18 mouse cellular contexts compared by ENCODE assay signal in genomic region chr14:55883149-55883661, GRCm38 (mm10). TPM values are rescaled to one million over a fixed set of nuclear protein-coding genes. Genes with fewer than 3 reads are reported as not detected.
DNase-seq lines count a peak whose midpoint lies in the region; ATAC-seq and TF ChIP-seq lines count a peak whose summit lies in the region.
"Had no signal": no experiment of that assay in that cellular context is flagged by ENCODE, and none has a peak within 500 bp of the region (broad histone marks: within the 10 kb centered on the region; RNA-seq: fewer than 3 reads in every experiment).

No protein-coding gene starts in this region.

- H3K4me3 ChIP-seq in heart, embryonic 10.5 days = 0 out of 2 replicates have a peak overlapping the region, but pooled peaks have one; percentile 0
- H3K4me3 ChIP-seq in cerebellum, adult 2 months (replicated peaks; ENCODE audit: insufficient read depth, low read depth, low read length) = peak overlapping the region; percentile 96
- H3K4me3 ChIP-seq in embryonic facial prominence, embryonic 10.5 days = no peak overlapping the region
- no peak overlapping the region for H3K4me3 ChIP-seq in liver, embryonic 16.5 days (ENCODE audit: low read depth, low read length)
- H3K4me3 ChIP-seq: forebrain, embryonic 15.5 days; hindbrain, embryonic 15.5 days had no signal

- TF ChIP-seq POLR2A in cerebellum, adult 2 months (IDR thresholded peaks at IDR 0.05; ENCODE audit: borderline replicate concordance, insufficient read depth, low read length) = 0 out of 2 replicates have a peak, but pooled peaks have one; percentile 29

- peaks cover 22% of the 10 kb centered on the region for H3K36me3 ChIP-seq in heart, embryonic 10.5 days
- peaks cover 22% of the 10 kb centered on the region for H3K36me3 ChIP-seq in embryonic facial prominence, embryonic 10.5 days (replicated peaks)
- peaks cover 11% of the 10 kb centered on the region for H3K36me3 ChIP-seq in liver, embryonic 16.5 days (ENCODE audit: control insufficient read depth, insufficient read depth)

- H3K27ac ChIP-seq in heart, embryonic 10.5 days = peak overlapping the region; percentile 96; the same call in 1 of the 2 replicates
- peak overlapping the region; percentile 100 for H3K27ac ChIP-seq in cerebellum, adult 2 months (ENCODE audit: insufficient read depth, low read length)
- H3K27ac ChIP-seq in embryonic facial prominence, embryonic 10.5 days (replicated peaks) = peak overlapping the region; percentile 95; the same call in 1 of the 2 replicates
- peak overlapping the region; percentile 78; the same call in 1 of the 2 replicates for H3K27ac ChIP-seq in liver, embryonic 16.5 days (ENCODE audit: low read length)
- H3K27ac ChIP-seq: forebrain, embryonic 15.5 days had no signal

- H3K4me1 ChIP-seq in heart, embryonic 10.5 days = peaks cover 54% of the 10 kb centered on the region
- H3K4me1 ChIP-seq in cerebellum, adult 2 months (ENCODE audit: control insufficient read depth, insufficient read depth, low read length) = peaks cover 25% of the 10 kb centered on the region
- H3K4me1 ChIP-seq in embryonic facial prominence, embryonic 10.5 days = peaks cover 55% of the 10 kb centered on the region
- H3K4me1 ChIP-seq in liver, embryonic 16.5 days (ENCODE audit: control insufficient read depth, low read depth, low read length) = peaks cover 43% of the 10 kb centered on the region

- no peaks in the 10 kb centered on the region for H3K9me3 ChIP-seq in heart, embryonic 10.5 days
- no peaks in the 10 kb centered on the region for H3K9me3 ChIP-seq in embryonic facial prominence, embryonic 10.5 days
- no peaks in the 10 kb centered on the region for H3K9me3 ChIP-seq in liver, embryonic 16.5 days (replicated peaks; ENCODE audit: control insufficient read depth, low read length)
- H3K9me3 ChIP-seq: forebrain, embryonic 15.5 days; hindbrain, embryonic 15.5 days had no signal

- no peak overlapping the region for H3K9ac ChIP-seq in liver, embryonic 16.5 days (ENCODE audit: low read depth, low read length)
- H3K9ac ChIP-seq: hindbrain, embryonic 15.5 days; lung, embryonic 14.5 days had no signal

- H3K27me3 ChIP-seq in heart, embryonic 10.5 days (ENCODE audit: insufficient read depth, poor library complexity, severe bottlenecking) = no peaks in the 10 kb centered on the region
- H3K27me3 ChIP-seq in cerebellum, adult 2 months (ENCODE audit: control insufficient read depth, insufficient read depth, low read length) = no peaks in the 10 kb centered on the region
- no peaks in the 10 kb centered on the region for H3K27me3 ChIP-seq in embryonic facial prominence, embryonic 10.5 days (replicated peaks; ENCODE audit: low read depth, poor library complexity, severe bottlenecking)
- H3K27me3 ChIP-seq in liver, embryonic 16.5 days (ENCODE audit: control insufficient read depth, insufficient read depth, low read depth, low read length) = no peaks in the 10 kb centered on the region
- H3K27me3 ChIP-seq: forebrain, embryonic 15.5 days; hindbrain, embryonic 15.5 days had no signal

- no peak for DNase-seq in heart, embryonic 10.5 days (ENCODE audit: low spot score)
- no peak for DNase-seq in heart, adult 8-10 months (ENCODE audit: low spot score)
- peak; percentile 71 to 76 for DNase-seq in cerebellum, adult 2 months
- DNase-seq in embryonic facial prominence, embryonic 10.5 days (ENCODE audit: low spot score) = no peak
- DNase-seq in B cell, adult 2 months = no peak
- no peak for DNase-seq in right cerebral cortex, postnatal 25 days
- DNase-seq: heart, adult 18-20 months; kidney, adult 8-10 months; layer of hippocampus, postnatal 36 days; left cerebral cortex, postnatal 4 days; lung, embryonic 14.5 days; right cerebral cortex, adult 18-20 months; thymus, adult 18-20 months had no signal

- TF ChIP-seq CTCF in cerebellum, adult 2 months (IDR thresholded peaks at IDR 0.05; ENCODE audit: borderline replicate concordance, insufficient read depth, low read depth, low read length) = no peak

- 92% methylated on average over 13 of the region's 13 CpGs for WGBS in heart, embryonic 10.5 days
- 22% methylated on average over 13 of the region's 13 CpGs for WGBS in cerebellum, adult 2 months
- WGBS in embryonic facial prominence, embryonic 10.5 days = 93% methylated on average over 13 of the region's 13 CpGs
- WGBS in liver, embryonic 16.5 days (ENCODE audit: insufficient replicate concordance) = 83% methylated on average over 13 of the region's 13 CpGs

- H3K4me2 ChIP-seq in liver, embryonic 16.5 days (ENCODE audit: low read depth, low read length) = no peak overlapping the region
- H3K4me2 ChIP-seq: forebrain, embryonic 15.5 days had no signal

- no peak for ATAC-seq in liver, embryonic 16.5 days (ENCODE audit: low read depth)
- no peak for ATAC-seq in megakaryocyte progenitor cell, adult 5-6 weeks (replicated peaks; ENCODE audit: poor library complexity)
- ATAC-seq: forebrain, embryonic 15.5 days had no signal

RNA-seq across cellular contexts. Expression of gene Cbln3, which starts 1.0 kb away (rescaled TPM):
- polyA plus RNA-seq in heart, embryonic 10.5 days (2016; fragmentation: Nextera tagmentation; extraction: Ambion mirVana) = 0.12 and 0.30 TPM in 2 replicates
- under 1 TPM in 1 of 4 experiments, not detected in 3; 0.06 TPM for total RNA-seq in heart, adult 8-10 months (2022)
- 534 and 635 TPM in 2 replicates for polyA plus RNA-seq in cerebellum, adult 2 months (2012; rRNA removed)
- polyA plus RNA-seq in embryonic facial prominence, embryonic 10.5 days (2016; fragmentation: Nextera tagmentation; extraction: Ambion mirVana) = 0.09 and 0.15 TPM in 2 replicates
- 0.26 TPM in 2 replicates for polyA plus RNA-seq in liver, embryonic 16.5 days (2015; fragmentation: Nextera tagmentation; extraction: Ambion mirVana)
- total RNA-seq in megakaryocyte progenitor cell, adult 5-6 weeks (2015) = 0.17 TPM in 1 of 2 replicates, not detected in the other
- total RNA-seq in megakaryocyte progenitor cell, adult 5-6 weeks (2017) = 0.07 TPM in 1 of 2 replicates, not detected in the other
- total RNA-seq: heart, adult 18-20 months; neutrophil, adult 5-6 weeks had no signal

RNA-seq across cellular contexts. Expression of gene Khnyn, which starts 1.5 kb away (rescaled TPM):
- 18.2 and 23.2 TPM in 2 replicates for polyA plus RNA-seq in heart, embryonic 10.5 days (2016; fragmentation: Nextera tagmentation; extraction: Ambion mirVana)
- 10 to 100 TPM in 2 of 4 experiments, 1 to 10 TPM in 2; 8.1 to 11.7 (median 10.3) TPM for total RNA-seq in heart, adult 8-10 months (2022)
- polyA plus RNA-seq in cerebellum, adult 2 months (2012; rRNA removed) = 47.4 and 52.8 TPM in 2 replicates
- polyA plus RNA-seq in embryonic facial prominence, embryonic 10.5 days (2016; fragmentation: Nextera tagmentation; extraction: Ambion mirVana) = 31.0 and 33.0 TPM in 2 replicates
- 10.9 and 12.8 TPM in 2 replicates for polyA plus RNA-seq in liver, embryonic 16.5 days (2015; fragmentation: Nextera tagmentation; extraction: Ambion mirVana)
- 4.6 and 6.1 TPM in 2 replicates for total RNA-seq in megakaryocyte progenitor cell, adult 5-6 weeks (2015)
- 14.3 and 15.3 TPM in 2 replicates for total RNA-seq in megakaryocyte progenitor cell, adult 5-6 weeks (2017)

RNA-seq across cellular contexts. Expression of gene Sdr39u1, which starts 16.9 kb away (rescaled TPM):
- 42.4 and 50.3 TPM in 2 replicates for polyA plus RNA-seq in heart, embryonic 10.5 days (2016; fragmentation: Nextera tagmentation; extraction: Ambion mirVana)
- total RNA-seq in heart, adult 8-10 months (2022) = 100 to 1,000 TPM; 120 to 148 (median 130) TPM
- 214 and 218 TPM in 2 replicates for polyA plus RNA-seq in cerebellum, adult 2 months (2012; rRNA removed)
- polyA plus RNA-seq in embryonic facial prominence, embryonic 10.5 days (2016; fragmentation: Nextera tagmentation; extraction: Ambion mirVana) = 45.5 and 57.5 TPM in 2 replicates
- 11.9 and 14.6 TPM in 2 replicates for polyA plus RNA-seq in liver, embryonic 16.5 days (2015; fragmentation: Nextera tagmentation; extraction: Ambion mirVana)
- 11.7 and 18.2 TPM in 2 replicates for total RNA-seq in megakaryocyte progenitor cell, adult 5-6 weeks (2015)
- total RNA-seq in megakaryocyte progenitor cell, adult 5-6 weeks (2017) = 4.2 and 6.9 TPM in 2 replicates

RNA-seq across cellular contexts. Expression of gene Nynrin, which starts 29.4 kb away (rescaled TPM):
- polyA plus RNA-seq in heart, embryonic 10.5 days (2016; fragmentation: Nextera tagmentation; extraction: Ambion mirVana) = 27.1 and 32.7 TPM in 2 replicates
- 10 to 100 TPM in 1 of 4 experiments, 1 to 10 TPM in 3; 4.4 to 11.5 (median 6.2) TPM for total RNA-seq in heart, adult 8-10 months (2022)
- polyA plus RNA-seq in cerebellum, adult 2 months (2012; rRNA removed) = 4.5 and 4.8 TPM in 2 replicates
- 36.0 and 38.1 TPM in 2 replicates for polyA plus RNA-seq in embryonic facial prominence, embryonic 10.5 days (2016; fragmentation: Nextera tagmentation; extraction: Ambion mirVana)
- polyA plus RNA-seq in liver, embryonic 16.5 days (2015; fragmentation: Nextera tagmentation; extraction: Ambion mirVana) = 2.7 and 2.9 TPM in 2 replicates
- total RNA-seq in megakaryocyte progenitor cell, adult 5-6 weeks (2015) = 2.8 and 3.9 TPM in 2 replicates
- 1.9 and 2.7 TPM in 2 replicates for total RNA-seq in megakaryocyte progenitor cell, adult 5-6 weeks (2017)

Comparison
In these comparisons a context has a peak if more than half of its experiments do, and no peak if none do; other contexts are left out.
1. DNase-seq: peak in cerebellum, adult 2 months (2 of 2); none in heart, embryonic 10.5 days (single experiment), heart, adult 8-10 months (single experiment), embryonic facial prominence, embryonic 10.5 days (single experiment), B cell, adult 2 months (0 of 2) and right cerebral cortex, postnatal 25 days (single experiment).
2. H3K4me3 ChIP-seq: peak in heart, embryonic 10.5 days (single experiment) and cerebellum, adult 2 months (single experiment); none in embryonic facial prominence, embryonic 10.5 days (single experiment) and liver, embryonic 16.5 days (single experiment).
3. RNA of gene Cbln3, which starts 1.0 kb away (polyA plus RNA-seq): 534 to 635 TPM in cerebellum, adult 2 months; 0.12 to 0.30 TPM in heart, embryonic 10.5 days, 0.26 TPM in liver, embryonic 16.5 days and 0.09 to 0.15 TPM in embryonic facial prominence, embryonic 10.5 days; every median in the first group is over 100 times any median in the second.
4. Peak in every context shown above with its lines, with median percentiles within 50 percentile points of each other: H3K27ac ChIP-seq.